In the genomic region with DNA sequence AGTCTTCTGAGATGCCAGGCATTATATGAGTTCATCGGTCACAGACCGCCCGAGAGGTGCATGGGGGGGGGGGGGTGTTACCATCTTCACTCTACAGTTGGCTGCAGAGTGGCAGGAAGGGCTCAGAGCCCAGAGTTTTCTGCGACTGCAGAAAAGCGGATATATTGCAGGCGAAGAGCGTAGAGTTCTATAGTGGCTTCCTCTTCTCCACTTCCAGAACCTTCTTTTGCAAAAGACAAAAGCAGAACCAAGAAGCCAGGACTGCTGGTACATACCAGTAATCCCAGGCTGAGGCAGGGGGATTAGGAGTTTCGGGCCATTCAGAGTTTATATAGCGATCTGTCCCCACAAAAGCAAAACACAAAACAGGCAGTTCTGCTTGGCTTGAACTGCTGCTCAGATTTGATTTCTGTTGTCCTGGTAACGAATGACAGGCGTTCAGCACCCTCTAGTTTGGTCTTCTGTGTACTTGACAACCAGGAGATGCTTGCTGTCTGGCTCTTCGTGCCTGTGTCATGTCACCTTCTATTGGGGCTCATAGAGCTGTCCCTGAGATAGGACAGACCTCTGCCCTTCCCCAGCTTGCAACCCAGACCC, we compare ENCODE assay signal across 14 mouse cellular contexts. TPM values are rescaled to one million over a fixed set of nuclear protein-coding genes. Genes with fewer than 3 reads are reported as not detected.
A peak's percentile ranks its signal among the peaks of the same experiment; 100 is the strongest.
DNase-seq lines count a peak whose midpoint lies in the region; ATAC-seq and TF ChIP-seq lines count a peak whose summit lies in the region.
"Had no signal": no experiment of that assay in that cellular context is flagged by ENCODE, and none has a peak within 500 bp of the region (broad histone marks: within the 10 kb centered on the region; RNA-seq: fewer than 3 reads in every experiment).

No protein-coding gene starts in this region.

- no peak for TF ChIP-seq POLR2A in bone marrow, adult 2 months (IDR thresholded peaks at IDR 0.05; ENCODE audit: borderline replicate concordance, control insufficient read depth, low read depth, low read length)

- H3K9ac ChIP-seq in hindbrain, embryonic 12.5 days, result 0 out of 2 replicates have a peak overlapping the region, but pooled peaks have one; percentile 18
- no peak overlapping the region for H3K9ac ChIP-seq in hindbrain, embryonic 11.5 days (ENCODE audit: low read depth, low read length)
- H3K9ac ChIP-seq in liver, embryonic 14.5 days (replicated peaks), result no peak overlapping the region
- H3K9ac ChIP-seq: midbrain, embryonic 12.5 days had no signal

- peaks cover 50% of the 10 kb centered on the region for H3K4me1 ChIP-seq in hindbrain, embryonic 12.5 days
- H3K4me1 ChIP-seq in hindbrain, embryonic 11.5 days (replicated peaks; ENCODE audit: control insufficient read depth, insufficient read depth, low read length), result peaks cover 2% of the 10 kb centered on the region; the same call in 1 of the 2 replicates
- H3K4me1 ChIP-seq in bone marrow, adult 2 months (ENCODE audit: control insufficient read depth, insufficient read depth, low read length), result peaks cover 6% of the 10 kb centered on the region
- H3K4me1 ChIP-seq in liver, embryonic 14.5 days (replicated peaks; ENCODE audit: control insufficient read depth in 2 of 2, insufficient read depth in 2 of 2, low read length in 1 of 2), result peaks cover 2 to 12% of the 10 kb centered on the region in 2 experiments; a peak in 2 of 4 replicates

- TF ChIP-seq EP300 in liver, embryonic 14.5 days (IDR thresholded peaks at IDR 0.05; ENCODE audit: low read depth), result no peak

- no peak for TF ChIP-seq CTCF in bone marrow, adult 2 months (IDR thresholded peaks at IDR 0.05; ENCODE audit: control insufficient read depth, insufficient read depth, low read length)
- no peak for TF ChIP-seq CTCF in liver, embryonic 14.5 days (IDR thresholded peaks at IDR 0.05; ENCODE audit: low read depth)

- ATAC-seq in hindbrain, embryonic 12.5 days (ENCODE audit: low FRiP score), result no peak
- ATAC-seq in hindbrain, embryonic 11.5 days (ENCODE audit: low FRiP score), result no peak
- peak; percentile 19; the same call in 1 of the 2 replicates for ATAC-seq in liver, embryonic 14.5 days (ENCODE audit: insufficient read depth)
- ATAC-seq: forebrain, embryonic 16.5 days had no signal

- no peaks in the 10 kb centered on the region for H3K27me3 ChIP-seq in hindbrain, embryonic 12.5 days
- no peaks in the 10 kb centered on the region for H3K27me3 ChIP-seq in hindbrain, embryonic 11.5 days (ENCODE audit: control insufficient read depth, insufficient read depth, low read length)
- H3K27me3 ChIP-seq in liver, embryonic 14.5 days (ENCODE audit: control insufficient read depth, insufficient read depth, low read length), result no peaks in the 10 kb centered on the region

- no peak overlapping the region for H3K27ac ChIP-seq in hindbrain, embryonic 12.5 days
- no peak overlapping the region for H3K27ac ChIP-seq in hindbrain, embryonic 11.5 days (ENCODE audit: low read depth, low read length)
- peak overlapping the region; percentile 2; the same call in 1 of the 2 replicates for H3K27ac ChIP-seq in bone marrow, adult 2 months (ENCODE audit: control insufficient read depth, insufficient read depth, low read depth, low read length, poor library complexity)
- H3K27ac ChIP-seq in liver, embryonic 14.5 days, result no peak overlapping the region
- H3K27ac ChIP-seq: kidney, postnatal 0 days; midbrain, embryonic 12.5 days had no signal

- H3K36me3 ChIP-seq in hindbrain, embryonic 12.5 days, result no peaks in the 10 kb centered on the region
- no peaks in the 10 kb centered on the region for H3K36me3 ChIP-seq in hindbrain, embryonic 11.5 days (ENCODE audit: control insufficient read depth, insufficient read depth, low read length)
- no peaks in the 10 kb centered on the region for H3K36me3 ChIP-seq in liver, embryonic 14.5 days (replicated peaks; ENCODE audit: control insufficient read depth, insufficient read depth, low read depth)
- H3K36me3 ChIP-seq: midbrain, embryonic 12.5 days had no signal

- no peak overlapping the region for H3K4me3 ChIP-seq in hindbrain, embryonic 12.5 days
- no peak overlapping the region for H3K4me3 ChIP-seq in hindbrain, embryonic 11.5 days (ENCODE audit: low read depth, low read length)
- no peak overlapping the region for H3K4me3 ChIP-seq in bone marrow, adult 2 months (replicated peaks; ENCODE audit: control insufficient read depth, low read depth, low read length)
- no peak overlapping the region for H3K4me3 ChIP-seq in liver, embryonic 14.5 days (ENCODE audit: insufficient read depth in 1 of 2, low read depth in 2 of 2, low read length in 2 of 2)
- H3K4me3 ChIP-seq: midbrain, embryonic 12.5 days had no signal

- no peak overlapping the region for H3K4me2 ChIP-seq in hindbrain, embryonic 12.5 days (replicated peaks)
- H3K4me2 ChIP-seq in hindbrain, embryonic 11.5 days (replicated peaks; ENCODE audit: low read depth, low read length), result no peak overlapping the region
- no peak overlapping the region for H3K4me2 ChIP-seq in liver, embryonic 14.5 days (ENCODE audit: low read depth)
- H3K4me2 ChIP-seq: midbrain, embryonic 12.5 days had no signal

- 80% methylated on average over 12 of the region's 12 CpGs for WGBS in hindbrain, embryonic 12.5 days
- WGBS in hindbrain, embryonic 11.5 days, result 79% methylated on average over 12 of the region's 12 CpGs
- WGBS in bone marrow, adult 2 months, result 27% methylated on average over 12 of the region's 12 CpGs
- 61% methylated on average over 12 of the region's 12 CpGs for WGBS in liver, embryonic 14.5 days (ENCODE audit: insufficient replicate concordance)

- no peak for DNase-seq in hindbrain, embryonic 11.5 days (ENCODE audit: low spot score)
- peak; percentile 46 for DNase-seq in MN1 (ENCODE audit: low spot score)
- no peak for DNase-seq in liver, embryonic 14.5 days (ENCODE audit: low read depth in 3 of 3, low spot score in 3 of 3)
- no peak for DNase-seq in testis, postnatal 10 days (ENCODE audit: low spot score)
- no peak for DNase-seq in adipocyte (ENCODE audit: low spot score)
- DNase-seq in cerebellum, postnatal 4 days (ENCODE audit: low spot score in 2 of 2), result no peak
- DNase-seq: adrenal gland, adult 8-10 months; gastrocnemius, postnatal 36 days; right cerebral cortex, postnatal 14 days had no signal

- H3K9me3 ChIP-seq in hindbrain, embryonic 12.5 days (replicated peaks), result no peaks in the 10 kb centered on the region
- no peaks in the 10 kb centered on the region for H3K9me3 ChIP-seq in hindbrain, embryonic 11.5 days (ENCODE audit: control insufficient read depth, low read length)
- H3K9me3 ChIP-seq in liver, embryonic 14.5 days (ENCODE audit: control insufficient read depth, low read length), result no peaks in the 10 kb centered on the region
- H3K9me3 ChIP-seq: midbrain, embryonic 12.5 days had no signal

RNA-seq across cellular contexts. Expression of a gene that starts 24.5 kb away (rescaled TPM):
- polyA plus RNA-seq in hindbrain, embryonic 12.5 days (2016; fragmentation: Nextera tagmentation; extraction: Ambion mirVana), result 5.0 and 6.5 TPM in 2 replicates
- 9.4 and 9.5 TPM in 2 replicates for polyA plus RNA-seq in hindbrain, embryonic 11.5 days (2014; fragmentation: Nextera tagmentation; extraction: Ambion mirVana)
- 85.2 and 120 TPM in 2 replicates for polyA plus RNA-seq in bone marrow, adult 2 months (2011; ENCODE audit: insufficient read depth, insufficient read length, low replicate concordance, missing spikeins)
- polyA plus RNA-seq in liver, embryonic 14.5 days (2012; rRNA removed), result 21.6 and 22.6 TPM in 2 replicates
- polyA plus RNA-seq in liver, embryonic 14.5 days (2014; fragmentation: Nextera tagmentation; extraction: Ambion mirVana), result 7.3 and 11.4 TPM in 2 replicates
